In genomic region chr5:59103358-59104077, GRCm38 (mm10) we compare ENCODE assay signal across 26 mouse cellular contexts.
"Had no signal": no experiment of that assay in that cellular context is flagged by ENCODE, and none has a peak within 500 bp of the region (broad histone marks: within the 10 kb centered on the region; RNA-seq: fewer than 3 reads in every experiment).

No protein-coding gene starts in this region.

- ATAC-seq: hindbrain, embryonic 16.5 days; inflammation-experienced regulatory T-cells, adult 6 months had no signal

- H3K36me3 ChIP-seq: heart, embryonic 10.5 days; heart, embryonic 12.5 days; hindbrain, embryonic 10.5 days; hindbrain, embryonic 12.5 days; limb, embryonic 10.5 days; limb, embryonic 12.5 days; liver, embryonic 13.5 days; liver, embryonic 15.5 days had no signal

- H3K4me2 ChIP-seq: heart, embryonic 12.5 days; hindbrain, embryonic 12.5 days; hindbrain, embryonic 14.5 days; limb, embryonic 12.5 days; liver, embryonic 11.5 days; liver, embryonic 13.5 days; liver, embryonic 15.5 days had no signal

- H3K27me3 ChIP-seq: heart, embryonic 12.5 days; hindbrain, embryonic 12.5 days; limb, embryonic 12.5 days; liver, embryonic 13.5 days; liver, embryonic 15.5 days had no signal

- H3K9ac ChIP-seq: heart, embryonic 12.5 days; hindbrain, embryonic 12.5 days; hindbrain, embryonic 14.5 days; limb, embryonic 12.5 days; liver, embryonic 13.5 days; liver, embryonic 15.5 days had no signal

- H3K4me1 ChIP-seq: heart, embryonic 10.5 days; heart, embryonic 12.5 days; hindbrain, embryonic 10.5 days; hindbrain, embryonic 12.5 days; limb, embryonic 10.5 days; limb, embryonic 12.5 days; liver, embryonic 13.5 days; liver, embryonic 15.5 days had no signal

- H3K9me3 ChIP-seq: heart, embryonic 10.5 days; heart, embryonic 12.5 days; hindbrain, embryonic 10.5 days; hindbrain, embryonic 12.5 days; limb, embryonic 10.5 days; limb, embryonic 12.5 days; liver, embryonic 13.5 days; liver, embryonic 15.5 days had no signal

- H3K4me3 ChIP-seq: gastrocnemius, adult 2 months; heart, embryonic 10.5 days; heart, embryonic 12.5 days; hindbrain, embryonic 10.5 days; hindbrain, embryonic 12.5 days; limb, embryonic 10.5 days; limb, embryonic 12.5 days; liver, embryonic 13.5 days; liver, embryonic 15.5 days had no signal

- H3K27ac ChIP-seq: gastrocnemius, adult 2 months; heart, embryonic 10.5 days; hindbrain, embryonic 10.5 days; hindbrain, embryonic 12.5 days; hindbrain, embryonic 14.5 days; limb, embryonic 10.5 days; limb, embryonic 12.5 days; liver, embryonic 13.5 days; liver, embryonic 15.5 days had no signal

- DNase-seq: gastrocnemius, adult 2 months; gastrocnemius, postnatal 10 days; gastrocnemius, postnatal 25 days; heart, adult 18-20 months; heart, postnatal 10 days; heart, postnatal 4 days; kidney, adult 18-20 months; kidney, adult 8-10 months; kidney, postnatal 10 days; kidney, postnatal 25 days; kidney, postnatal 4 days; layer of hippocampus, adult 9-11 months; layer of hippocampus, postnatal 36 days; liver; liver, embryonic 13.5 days had no signal
